Mouse (Mus musculus): ENCODE data around the gene Myo18b.

DNA sequence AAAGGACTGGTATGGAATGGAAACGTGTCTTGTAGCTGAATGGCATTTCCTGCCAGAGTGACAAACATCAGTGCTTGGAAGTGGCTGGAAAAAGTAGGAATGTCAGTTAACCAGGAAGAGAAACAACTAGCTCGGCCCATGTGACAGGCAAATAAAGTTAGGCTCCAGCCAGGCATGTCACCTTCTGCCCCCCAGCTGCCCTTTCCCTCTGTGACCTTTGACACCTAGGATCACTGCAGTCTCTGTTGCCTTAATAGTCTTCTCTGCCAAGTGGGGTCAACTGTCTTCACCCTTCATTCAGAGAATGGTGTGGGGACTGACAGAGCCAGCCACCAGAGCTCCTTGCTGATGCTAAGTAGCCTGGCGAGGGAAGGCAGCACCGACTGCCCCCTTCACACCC is 236.9 kb downstream of the Myo18b start:
- TF ChIP-seq ZNF384 (IDR thresholded peaks at IDR 0.05; ENCODE audit: low read depth, low read length) = no peak
- TF ChIP-seq ZC3H11A (IDR thresholded peaks at IDR 0.05; ENCODE audit: borderline replicate concordance, low read depth, low read length) = no peak
- no peak for TF ChIP-seq CHD2 (IDR thresholded peaks at IDR 0.05; ENCODE audit: low read depth, low read length)
- no peak for TF ChIP-seq HCFC1 (IDR thresholded peaks at IDR 0.05; ENCODE audit: borderline replicate concordance, insufficient read depth, low read length)

Measured in ES-E14 (cell line).